Mouse (Mus musculus): ENCODE measurements around the gene Echdc1. TPM values are rescaled to one million over a fixed set of nuclear protein-coding genes. Genes with fewer than 3 reads are reported as not detected.

The Echdc1 gene
- polyA plus RNA-seq (2015; fragmentation: Nextera tagmentation; extraction: Ambion mirVana): 20.6 and 22.4 TPM in 2 replicates

- peak; percentile 97 for ATAC-seq (ENCODE audit: insufficient number of reproducible peaks, insufficient read depth, low FRiP score, low TSS enrichment, low read depth)
- H3K9me3 ChIP-seq: no peaks in the 10 kb centered on the region
- H3K36me3 ChIP-seq: no peaks in the 10 kb centered on the region
- H3K4me3 ChIP-seq: peak within 1 kb of the TSS; percentile 71
- WGBS: under 1% methylated on average over 45 of the region's 49 CpGs
- H3K27me3 ChIP-seq: no peaks in the 10 kb centered on the region
- peak within 1 kb of the TSS; percentile 67 for H3K4me2 ChIP-seq
- peak within 1 kb of the TSS; percentile 88 for H3K27ac ChIP-seq
- H3K4me1 ChIP-seq: 0 out of 2 replicates have a peak, but pooled peaks cover 3% of the 10 kb centered on the region
- H3K9ac ChIP-seq: peak within 1 kb of the TSS; percentile 82
These were observed at the start of gene Echdc1 for GRCm38 (mm10) chr10:29313064-29313638. Gene Echdc1, plus strand, starts transcription at chr10:29313166.

DNA sequence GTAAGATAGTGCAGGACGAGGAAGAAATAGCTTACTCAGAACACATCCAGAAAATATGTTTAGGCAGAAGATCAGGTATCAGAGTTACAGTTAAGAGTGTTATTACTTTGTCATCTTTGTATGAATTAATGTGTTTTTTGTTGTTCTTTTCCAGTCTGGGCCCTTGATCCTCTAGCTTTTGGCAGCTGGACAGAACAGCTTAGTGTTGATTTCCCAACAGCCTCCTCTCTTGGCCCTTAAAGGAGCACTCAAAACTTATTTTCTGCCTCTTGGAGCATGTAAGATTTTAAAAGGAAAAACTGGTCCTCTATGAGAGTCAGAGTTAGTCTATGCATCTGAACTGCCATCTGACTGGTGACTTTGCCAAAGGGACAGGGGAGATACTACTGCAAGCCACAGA is 31.2 kb upstream of the Echdc1 start:
- no peaks in the 10 kb centered on the region for H3K9me3 ChIP-seq
- 68% methylated on average over 1 of the region's 1 CpGs for WGBS
- no peak overlapping the region for H3K27ac ChIP-seq
- H3K4me3 ChIP-seq: no peak overlapping the region
- H3K9ac ChIP-seq: no peak overlapping the region
- H3K27me3 ChIP-seq: no peaks in the 10 kb centered on the region
- no peak for ATAC-seq (ENCODE audit: insufficient number of reproducible peaks, insufficient read depth, low FRiP score, low TSS enrichment, low read depth)
- H3K36me3 ChIP-seq: no peaks in the 10 kb centered on the region
- no peak overlapping the region for H3K4me2 ChIP-seq
- H3K4me1 ChIP-seq: 0 out of 2 replicates have a peak, but pooled peaks cover 4% of the 10 kb centered on the region

GRCm38 (mm10) chr10:29285757-29286156 is 27.2 kb upstream of the Echdc1 start:
- H3K9ac ChIP-seq: no peak overlapping the region
- H3K36me3 ChIP-seq: no peaks in the 10 kb centered on the region
- H3K27me3 ChIP-seq: no peaks in the 10 kb centered on the region
- no peak overlapping the region for H3K4me2 ChIP-seq
- H3K4me1 ChIP-seq: 0 out of 2 replicates have a peak, but pooled peaks cover 4% of the 10 kb centered on the region
- WGBS: 58% methylated on average over 1 of the region's 1 CpGs
- H3K4me3 ChIP-seq: no peak overlapping the region
- ATAC-seq (ENCODE audit: insufficient number of reproducible peaks, insufficient read depth, low FRiP score, low TSS enrichment, low read depth): peak; percentile 71; the same call in 1 of the 2 replicates
- no peaks in the 10 kb centered on the region for H3K9me3 ChIP-seq
- H3K27ac ChIP-seq: no peak overlapping the region

DNA sequence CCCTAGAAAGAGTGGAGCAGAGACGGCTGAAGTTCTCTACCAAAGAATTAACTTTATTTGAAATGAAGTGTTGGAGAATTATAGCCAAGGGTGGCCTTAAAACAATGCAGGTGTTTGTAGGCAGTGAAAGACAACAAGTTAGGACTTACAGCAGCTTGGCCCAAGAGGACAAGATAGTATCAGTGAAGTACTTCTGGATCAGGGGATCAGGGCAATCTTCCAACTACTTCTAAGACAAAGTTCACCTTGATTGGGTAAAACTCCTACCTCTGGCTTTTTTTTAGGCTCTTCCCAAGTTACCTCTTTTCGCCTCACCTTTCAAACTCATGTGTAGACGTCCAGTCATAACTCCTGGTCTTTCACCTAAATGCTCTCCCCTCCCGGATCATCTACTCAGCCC is 10.7 kb upstream of the Echdc1 start:
- H3K27ac ChIP-seq: no peak overlapping the region
- ATAC-seq (ENCODE audit: insufficient number of reproducible peaks, insufficient read depth, low FRiP score, low TSS enrichment, low read depth): no peak
- no peaks in the 10 kb centered on the region for H3K9me3 ChIP-seq
- no peaks in the 10 kb centered on the region for H3K36me3 ChIP-seq
- no peak overlapping the region for H3K4me2 ChIP-seq
- WGBS: 88% methylated on average over 4 of the region's 4 CpGs
- H3K9ac ChIP-seq: no peak overlapping the region
- H3K4me3 ChIP-seq: no peak overlapping the region
- no peaks in the 10 kb centered on the region for H3K4me1 ChIP-seq
- no peaks in the 10 kb centered on the region for H3K27me3 ChIP-seq

GRCm38 (mm10) chr10:29311480-29312219 is 1.3 kb upstream of the Echdc1 start:
- no peaks in the 10 kb centered on the region for H3K36me3 ChIP-seq
- 0 out of 2 replicates have a peak, but pooled peaks cover 3% of the 10 kb centered on the region for H3K4me1 ChIP-seq
- H3K4me3 ChIP-seq: no peak overlapping the region
- WGBS: 75% methylated on average over 4 of the region's 4 CpGs
- no peaks in the 10 kb centered on the region for H3K27me3 ChIP-seq
- no peak for ATAC-seq (ENCODE audit: insufficient number of reproducible peaks, insufficient read depth, low FRiP score, low TSS enrichment, low read depth)
- 0 out of 2 replicates have a peak overlapping the region, but pooled peaks have one; percentile 67 for H3K4me2 ChIP-seq
- H3K9me3 ChIP-seq: no peaks in the 10 kb centered on the region
- H3K9ac ChIP-seq: no peak overlapping the region
- H3K27ac ChIP-seq: no peak overlapping the region

DNA sequence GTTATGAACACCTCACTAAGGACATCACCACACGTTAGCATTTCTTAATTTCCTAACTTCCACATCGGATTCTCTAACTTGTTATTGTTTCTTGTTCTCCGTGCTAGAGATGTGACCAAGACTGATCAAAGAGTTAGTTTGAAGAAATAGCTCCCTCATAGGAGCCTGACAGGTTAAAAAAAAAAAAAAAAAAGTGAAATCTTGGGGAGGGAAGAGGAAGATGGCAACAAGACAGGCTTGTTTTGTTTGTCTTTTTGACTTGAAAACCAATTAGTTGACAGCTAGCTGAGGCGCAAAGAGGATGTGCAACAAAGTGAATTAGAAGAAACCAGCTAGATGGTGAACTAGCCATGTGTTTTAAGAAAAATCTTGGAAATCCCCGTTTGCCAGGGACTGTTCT is 939 bp downstream of the Echdc1 start:
- no peaks in the 10 kb centered on the region for H3K36me3 ChIP-seq
- no peaks in the 10 kb centered on the region for H3K9me3 ChIP-seq
- peak overlapping the region; percentile 67 for H3K4me2 ChIP-seq
- H3K9ac ChIP-seq: peak overlapping the region; percentile 82; the same call in 1 of the 2 replicates
- WGBS: 32% methylated on average over 5 of the region's 5 CpGs
- H3K4me3 ChIP-seq: peak overlapping the region; percentile 71
- no peaks in the 10 kb centered on the region for H3K27me3 ChIP-seq
- H3K4me1 ChIP-seq: 0 out of 2 replicates have a peak, but pooled peaks cover 3% of the 10 kb centered on the region
- no peak for ATAC-seq (ENCODE audit: insufficient number of reproducible peaks, insufficient read depth, low FRiP score, low TSS enrichment, low read depth)
- H3K27ac ChIP-seq: no peak overlapping the region

DNA sequence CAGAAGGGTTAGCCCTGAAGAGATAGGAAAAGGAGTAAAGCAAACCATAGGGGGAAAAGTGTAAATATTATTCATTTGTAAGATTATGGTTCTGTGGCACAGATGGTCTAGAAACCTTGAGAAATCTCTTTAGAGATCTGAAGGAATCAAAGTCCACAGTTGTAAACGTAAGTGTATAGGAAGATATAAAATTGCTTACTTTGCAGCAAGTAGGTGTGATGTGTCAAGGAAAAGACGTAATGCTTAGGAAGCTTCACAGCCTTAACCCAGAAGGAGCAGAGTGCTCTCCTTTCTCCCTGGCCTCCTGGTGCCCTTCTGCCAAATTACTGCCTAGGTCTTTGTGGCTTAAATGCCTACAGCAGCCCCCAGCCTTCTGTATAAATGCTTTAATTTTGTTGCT is 11.9 kb downstream of the Echdc1 start:
- no peak overlapping the region for H3K4me3 ChIP-seq
- no peak overlapping the region for H3K4me2 ChIP-seq
- no peak overlapping the region for H3K27ac ChIP-seq
- no peaks in the 10 kb centered on the region for H3K4me1 ChIP-seq
- no peak overlapping the region for H3K9ac ChIP-seq
- WGBS: 86% methylated on average over 2 of the region's 2 CpGs
- H3K36me3 ChIP-seq: no peaks in the 10 kb centered on the region
- H3K9me3 ChIP-seq: no peaks in the 10 kb centered on the region
- H3K27me3 ChIP-seq: no peaks in the 10 kb centered on the region
- no peak for ATAC-seq (ENCODE audit: insufficient number of reproducible peaks, insufficient read depth, low FRiP score, low TSS enrichment, low read depth)

DNA sequence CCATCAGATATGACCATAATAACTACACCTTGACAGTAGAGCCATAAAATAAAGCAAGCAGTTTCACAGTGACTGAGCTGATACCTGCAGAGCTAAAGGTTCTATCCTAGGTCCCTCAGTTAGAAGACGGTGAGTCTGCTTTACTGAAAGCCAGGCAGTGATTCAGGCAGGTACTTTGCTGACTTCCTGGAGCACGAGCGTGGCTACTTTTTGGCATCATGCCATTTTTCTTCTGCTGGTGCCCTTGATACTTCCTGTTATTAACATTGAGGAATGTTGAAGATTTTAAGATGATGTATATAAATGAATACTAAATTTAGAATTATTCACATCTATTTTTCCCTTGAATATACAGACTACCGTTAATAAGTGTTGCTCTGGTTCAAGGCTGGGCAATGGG is 20.9 kb downstream of the Echdc1 start:
- peaks cover 4% of the 10 kb centered on the region; the same call in 1 of the 2 replicates for H3K4me1 ChIP-seq
- no peaks in the 10 kb centered on the region for H3K9me3 ChIP-seq
- 47% methylated on average over 4 of the region's 4 CpGs for WGBS
- no peak overlapping the region for H3K4me3 ChIP-seq
- no peak overlapping the region for H3K4me2 ChIP-seq
- no peak overlapping the region for H3K9ac ChIP-seq
- H3K27ac ChIP-seq: no peak overlapping the region
- no peak for ATAC-seq (ENCODE audit: insufficient number of reproducible peaks, insufficient read depth, low FRiP score, low TSS enrichment, low read depth)
- H3K27me3 ChIP-seq: no peaks in the 10 kb centered on the region
- H3K36me3 ChIP-seq: no peaks in the 10 kb centered on the region

- no peak overlapping the region for H3K9ac ChIP-seq
- H3K36me3 ChIP-seq: peaks cover 5% of the 10 kb centered on the region; the same call in 1 of the 2 replicates
- no peak overlapping the region for H3K4me2 ChIP-seq
- ATAC-seq (ENCODE audit: insufficient number of reproducible peaks, insufficient read depth, low FRiP score, low TSS enrichment, low read depth): no peak
- peaks cover 4% of the 10 kb centered on the region; the same call in 1 of the 2 replicates for H3K4me1 ChIP-seq
- no peak overlapping the region for H3K27ac ChIP-seq
- H3K4me3 ChIP-seq: no peak overlapping the region
- H3K9me3 ChIP-seq: no peaks in the 10 kb centered on the region
- no peaks in the 10 kb centered on the region for H3K27me3 ChIP-seq
- WGBS: 48% methylated on average over 4 of the region's 4 CpGs
These were observed 25.5 kb downstream of the Echdc1 start for GRCm38 (mm10) chr10:29338355-29339056.

DNA sequence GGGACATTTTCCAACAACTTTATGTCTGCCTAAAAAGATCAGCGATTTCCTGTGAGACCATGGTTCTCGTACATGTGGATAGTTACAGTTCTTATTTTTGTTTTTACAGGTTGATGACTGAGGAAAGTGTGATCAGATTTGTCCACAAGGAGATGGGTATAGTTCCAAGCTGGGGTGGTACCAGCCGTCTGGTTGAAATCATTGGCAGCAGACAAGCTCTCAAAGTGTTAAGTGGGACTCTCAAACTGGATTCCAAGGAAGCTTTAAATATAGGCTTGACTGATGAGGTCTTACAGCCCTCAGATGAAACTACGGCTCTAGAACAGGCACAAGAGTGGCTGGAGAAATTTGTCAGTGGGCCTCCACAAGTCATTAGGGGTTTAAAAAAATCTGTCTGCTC is 31.3 kb downstream of the Echdc1 start:
- H3K4me1 ChIP-seq: no peaks in the 10 kb centered on the region
- H3K4me2 ChIP-seq: no peak overlapping the region
- no peak overlapping the region for H3K4me3 ChIP-seq
- no peak for ATAC-seq (ENCODE audit: insufficient number of reproducible peaks, insufficient read depth, low FRiP score, low TSS enrichment, low read depth)
- no peaks in the 10 kb centered on the region for H3K27me3 ChIP-seq
- no peaks in the 10 kb centered on the region for H3K9me3 ChIP-seq
- 88% methylated on average over 4 of the region's 4 CpGs for WGBS
- H3K36me3 ChIP-seq: peaks cover 42% of the 10 kb centered on the region
- no peak overlapping the region for H3K27ac ChIP-seq
- no peak overlapping the region for H3K9ac ChIP-seq

GRCm38 (mm10) chr10:29346638-29347037 is 33.7 kb downstream of the Echdc1 start:
- Histone ChIP-seq H3K27me3 (no peaks in the 10 kb centered on the region), H3K27ac (no peak overlapping the region), H3K4me3 (no peak overlapping the region), H3K36me3 (peaks cover 47% of the 10 kb centered on the region), H3K9me3 (no peaks in the 10 kb centered on the region), H3K4me2 (no peak overlapping the region), H3K4me1 (no peaks in the 10 kb centered on the region), H3K9ac (no peak overlapping the region)
- 93% methylated on average over 7 of the region's 7 CpGs for WGBS
- no peak for ATAC-seq (ENCODE audit: insufficient number of reproducible peaks, insufficient read depth, low FRiP score, low TSS enrichment, low read depth)
